Mouse (Mus musculus): ENCODE measurements around the gene Trip6.

GRCm38 (mm10) chr5:137264787-137265186 lies 49.4 kb downstream of the Trip6 start:
- no peak for TF ChIP-seq EP300 (IDR thresholded peaks at IDR 0.05; ENCODE audit: insufficient read depth, low read depth, low read length)
- TF ChIP-seq CTCF (IDR thresholded peaks at IDR 0.05; ENCODE audit: low read depth, low read length) = no peak
